Mouse (Mus musculus) heart, adult 2 months (tissue): Measurements from ENCODE around the gene Hapln2.

Source experiments
- CTCF ChIP-seq: fragments of 200-600 bp; IDR thresholded peaks from 2 replicates; pipeline ENCODE4 v1.8.1; 2022; ENCODE audit warnings: antibody characterized with exemption, mild to moderate bottlenecking, moderate library complexity
- POLR2A ChIP-seq: fragments of 200-500 bp; IDR thresholded peaks from 2 replicates; pipeline ENCODE4 v1.6.1; 2011; ENCODE audit warnings: mild to moderate bottlenecking, low read depth, low read length, control low read depth; ENCODE audit not compliant: insufficient read depth

DNA sequence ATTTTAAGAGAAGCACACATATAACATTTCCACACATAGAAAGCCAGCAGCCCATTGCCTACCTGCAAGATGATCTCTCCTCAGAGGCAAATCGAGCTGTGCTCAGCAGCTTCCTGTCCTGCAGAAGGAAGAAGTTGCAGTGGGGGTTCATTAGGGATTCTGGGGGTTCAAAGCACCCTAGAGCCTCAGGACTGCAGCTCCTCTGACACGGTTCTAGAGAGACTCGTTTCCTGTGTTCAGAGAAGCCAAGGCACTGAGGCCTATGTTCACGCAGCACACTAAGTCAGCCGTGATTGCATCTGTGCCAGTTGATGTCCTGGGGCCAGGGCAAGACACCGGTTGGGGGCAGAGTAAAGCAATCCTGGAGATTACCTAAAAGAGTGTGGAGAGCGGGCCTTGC lies 560 bp downstream of the Hapln2 start:
- TF ChIP-seq CTCF (no peak), POLR2A (no peak)
